Mouse (Mus musculus): ENCODE measurements around the gene Als2cr12. TPM values are rescaled to one million over a fixed set of nuclear protein-coding genes. Genes with fewer than 3 reads are reported as not detected.
A peak's percentile ranks its signal among the peaks of the same experiment; 100 is the strongest.
"Not testable (repeated sequence)": the region's sequence is repeated elsewhere in the genome, so short reads cannot be mapped to it uniquely, and the experiment has no call there.

Als2cr12 gene
- total RNA-seq, 2 experiments from 2014 or later = not detected

- no peak for DNase-seq
Measured at GRCm38 (mm10) chr1:58719356-58719945, 23.7 kb upstream of the Als2cr12 start.

GRCm38 (mm10) chr1:58717589-58718270 lies 21.9 kb upstream of the Als2cr12 start:
- no peak for DNase-seq

GRCm38 (mm10) chr1:58716883-58717220 lies 21.1 kb upstream of the Als2cr12 start:
- no peak for DNase-seq

DNA sequence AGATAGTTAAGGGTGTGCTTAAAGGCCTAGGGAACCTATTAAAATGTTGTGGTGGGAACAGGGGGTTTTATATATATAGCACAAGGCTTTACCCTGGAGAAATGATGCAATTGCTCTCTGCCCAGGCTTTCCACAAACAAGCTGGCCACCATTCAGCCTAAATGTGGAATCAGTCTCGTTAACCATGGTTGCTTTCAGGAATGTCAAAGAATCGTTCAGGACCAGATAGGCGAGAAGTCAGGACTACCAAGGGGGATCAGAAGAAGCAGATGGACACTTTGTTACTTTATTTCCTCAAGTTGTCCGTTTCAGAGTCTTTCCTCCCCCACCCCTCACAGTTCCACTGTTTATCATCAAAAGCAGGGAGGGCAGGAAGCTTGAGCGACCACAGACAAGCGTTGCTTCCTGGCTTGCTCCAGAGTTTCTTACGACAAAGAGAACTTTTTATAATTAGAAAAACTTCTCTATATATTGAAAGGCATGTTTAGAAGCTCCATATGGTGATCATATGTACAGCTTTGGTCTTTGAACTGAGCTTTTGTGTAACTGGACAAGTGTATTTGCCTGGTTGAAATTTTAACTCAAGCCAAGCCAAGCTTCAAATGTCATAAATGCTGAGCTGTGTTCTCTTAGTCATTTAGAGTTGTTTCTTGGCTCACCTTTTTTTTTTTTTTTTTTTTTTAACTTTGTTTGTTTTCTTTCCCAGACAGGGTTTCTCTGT lies 20.5 kb upstream of the Als2cr12 start:
- no peak for DNase-seq

DNA sequence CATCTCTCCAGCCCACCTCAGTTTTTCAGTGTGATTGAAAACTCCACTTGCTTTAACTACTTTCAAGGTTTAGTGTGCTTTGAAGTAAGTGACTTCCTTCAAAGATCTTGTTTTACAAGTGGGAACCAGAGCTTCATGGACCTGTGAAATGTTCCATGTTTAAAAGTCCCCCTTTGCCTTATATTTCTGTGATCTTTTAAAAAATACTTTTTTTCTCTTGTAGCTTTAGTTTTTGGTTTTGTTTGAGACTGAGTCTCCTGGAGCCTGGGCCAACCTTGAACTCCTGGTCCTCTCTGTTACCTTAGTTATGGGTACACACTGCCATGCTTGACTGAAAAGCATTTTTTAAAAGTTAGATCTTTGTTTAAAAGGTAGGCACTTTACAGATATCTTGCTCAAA lies 19.7 kb upstream of the Als2cr12 start:
- no peak for DNase-seq

GRCm38 (mm10) chr1:58714361-58714760 lies 18.6 kb upstream of the Als2cr12 start:
- DNase-seq = no peak

DNA sequence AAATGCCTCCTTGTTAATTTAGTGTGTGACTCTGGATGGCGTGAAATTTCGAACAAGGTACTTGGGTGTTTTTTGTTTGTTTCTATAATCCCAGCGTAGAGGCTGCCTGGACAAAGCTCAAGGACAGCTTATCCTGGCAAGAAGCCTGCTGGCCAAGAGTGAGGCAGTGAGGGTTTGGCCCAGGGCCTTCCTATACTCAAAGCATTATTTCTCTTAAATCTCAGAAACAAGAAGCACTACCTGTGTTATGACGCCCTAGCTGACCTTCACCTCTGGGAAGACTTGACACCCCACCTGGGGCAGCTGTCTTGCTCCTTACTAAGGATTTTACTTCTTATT lies 18.1 kb upstream of the Als2cr12 start:
- peak; percentile 72 for DNase-seq

- peak; percentile 55 for DNase-seq
Measured at GRCm38 (mm10) chr1:58713081-58713892, 17.5 kb upstream of the Als2cr12 start.

DNA sequence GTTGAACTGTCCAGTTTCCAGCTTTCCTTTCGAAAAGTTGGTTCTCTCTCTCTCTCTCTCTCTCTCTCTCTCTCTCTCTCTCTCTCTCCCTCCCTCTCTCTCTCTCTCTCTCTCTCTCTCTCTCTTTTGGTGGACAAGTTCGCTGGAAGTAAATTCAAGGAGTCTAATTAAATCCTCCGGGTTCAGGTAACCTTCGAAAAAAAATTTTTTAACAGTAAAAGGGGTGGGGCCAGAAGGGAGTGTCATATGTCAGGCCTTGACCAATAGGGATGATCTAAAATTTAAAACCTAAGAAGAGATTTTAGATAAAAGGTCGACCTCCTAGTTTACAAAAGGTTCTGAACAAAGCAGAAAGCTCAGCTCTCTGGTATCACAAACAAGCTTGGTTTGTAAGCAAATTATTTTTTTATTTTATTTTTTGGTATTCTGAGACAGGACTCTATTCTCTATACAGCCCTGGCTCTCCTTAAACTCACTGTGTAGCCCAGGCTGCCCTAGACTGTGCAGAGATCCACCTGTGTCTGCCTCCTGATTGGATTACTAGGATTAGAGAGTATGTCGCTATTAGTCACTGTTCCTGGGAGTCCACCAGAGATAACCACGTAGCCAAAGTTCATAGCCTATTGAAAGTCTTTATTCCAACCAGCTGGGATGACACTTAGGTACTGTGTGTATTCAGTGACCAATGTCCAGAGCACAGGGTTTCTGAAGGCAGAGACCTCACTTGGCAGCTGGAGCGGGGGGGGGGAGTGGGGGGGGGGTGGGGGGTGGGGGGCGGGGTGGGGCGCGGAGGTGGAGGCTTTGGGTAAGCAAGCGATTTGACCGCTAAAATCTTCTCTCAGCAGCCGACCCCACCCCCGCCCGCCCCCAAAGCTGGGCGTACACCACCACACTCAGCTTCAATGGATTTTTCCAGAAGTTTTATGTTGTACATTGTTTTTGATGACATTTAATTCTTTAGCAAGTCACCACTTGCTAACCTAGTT lies 16.6 kb upstream of the Als2cr12 start:
- peak; percentile 20 for DNase-seq

- DNase-seq = peak; percentile 77
Measured at GRCm38 (mm10) chr1:58711365-58712016, 15.7 kb upstream of the Als2cr12 start, which contains the start of gene Cflar. Gene Cflar (plus strand): TSS chr1:58711508.

- DNase-seq = no peak
Measured at GRCm38 (mm10) chr1:58710711-58711364, 15.0 kb upstream of the Als2cr12 start.

GRCm38 (mm10) chr1:58710043-58710442 lies 14.3 kb upstream of the Als2cr12 start:
- not testable (repeated sequence) for DNase-seq

GRCm38 (mm10) chr1:58700580-58701162 lies 4.9 kb upstream of the Als2cr12 start:
- not testable (repeated sequence) for DNase-seq

- DNase-seq = no peak
Measured at GRCm38 (mm10) chr1:58699988-58700387, 4.2 kb upstream of the Als2cr12 start.

GRCm38 (mm10) chr1:58698781-58699180 lies 3.0 kb upstream of the Als2cr12 start:
- no peak for DNase-seq

- DNase-seq = not testable (repeated sequence)
Measured at GRCm38 (mm10) chr1:58697607-58698006, 1.8 kb upstream of the Als2cr12 start.

- DNase-seq = no peak
Measured at GRCm38 (mm10) chr1:58693696-58694095, 2.1 kb downstream of the Als2cr12 start.

DNA sequence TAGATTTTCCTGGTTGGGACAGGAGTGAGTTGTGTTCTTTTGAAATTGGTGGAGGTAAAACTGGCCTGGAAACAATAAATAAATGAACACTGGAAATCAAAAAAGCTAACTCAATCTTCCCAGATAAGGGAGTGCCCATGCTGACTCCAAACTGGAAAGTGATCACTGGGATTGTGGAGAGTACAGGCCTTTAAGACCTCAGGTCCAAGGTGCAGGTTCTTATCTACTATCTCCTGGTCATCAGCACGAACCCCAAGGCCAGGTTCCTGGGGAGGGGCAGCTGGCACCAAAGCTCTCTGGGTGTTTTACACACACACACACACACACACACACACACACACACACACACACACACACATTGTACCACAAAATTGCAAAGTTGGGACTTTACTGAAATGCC lies 4.1 kb downstream of the Als2cr12 start:
- not testable (repeated sequence) for DNase-seq

DNA sequence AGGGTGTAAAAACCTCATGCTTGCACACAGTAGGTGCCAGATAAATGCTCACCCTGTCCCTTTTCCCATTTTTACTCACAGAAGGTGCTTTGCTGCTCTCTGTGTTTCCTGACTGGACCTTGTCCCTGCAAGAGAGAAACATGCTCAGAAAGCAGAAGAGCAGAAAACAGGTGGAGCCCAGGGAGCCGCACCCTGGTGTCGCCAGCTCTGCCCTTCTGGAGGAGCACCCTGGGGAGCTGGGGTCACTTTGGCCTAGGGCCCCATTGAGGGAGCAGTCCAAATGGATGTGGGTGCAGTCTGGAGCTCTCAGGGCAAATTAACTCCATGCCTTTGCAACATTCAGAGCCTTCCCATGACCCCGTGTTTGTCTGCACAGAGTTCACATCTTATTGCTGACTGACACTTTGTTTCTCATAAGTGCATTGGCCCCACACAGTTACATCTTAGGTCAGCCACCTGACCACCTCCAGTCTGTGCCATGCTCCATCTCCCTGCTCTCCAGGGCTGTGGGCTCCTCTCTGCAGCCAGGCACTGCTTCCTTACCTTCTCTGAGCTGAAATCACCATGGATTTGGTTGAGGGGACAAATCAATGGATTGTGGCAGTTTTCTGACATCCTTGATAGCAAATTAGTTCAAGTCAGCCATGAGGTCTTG lies 4.8 kb downstream of the Als2cr12 start:
- not testable (repeated sequence) for DNase-seq

Data from gastrocnemius, postnatal 10 days (tissue).